Mouse (Mus musculus): ENCODE measurements around the gene Agtpbp1. TPM values are rescaled to one million over a fixed set of nuclear protein-coding genes. Genes with fewer than 3 reads are reported as not detected.

The Agtpbp1 gene
- polyA plus RNA-seq, 1 experiment = 13.5 TPM

GRCm38 (mm10) chr13:59533331-59533730, 51.7 kb downstream of the Agtpbp1 start:
- TF ChIP-seq POLR2A (IDR thresholded peaks at IDR 0.05; ENCODE audit: control insufficient read depth, extremely low read depth, insufficient read depth, low read length, poor library complexity) (no peak), CTCF (IDR thresholded peaks at IDR 0.05; ENCODE audit: borderline replicate concordance, control insufficient read depth, extremely low read depth, insufficient read depth, low read length, poor library complexity) (no peak)
- no peaks in the 10 kb centered on the region for H3K4me1 ChIP-seq (replicated peaks; ENCODE audit: control insufficient read depth, insufficient read depth, low read length)
- 93% methylated on average over 6 of the region's 6 CpGs for WGBS
- DNase-seq = no peak
- no peak overlapping the region for H3K4me3 ChIP-seq (ENCODE audit: control insufficient read depth, insufficient read depth, low read length)
- H3K36me3 ChIP-seq (ENCODE audit: control insufficient read depth, insufficient read depth, low read length) = no peaks in the 10 kb centered on the region; the same call in 1 of the 2 replicates
- H3K27ac ChIP-seq (ENCODE audit: control insufficient read depth, insufficient read depth, low read length) = no peak overlapping the region
- H3K27me3 ChIP-seq (ENCODE audit: control insufficient read depth, insufficient read depth, low read length) = no peaks in the 10 kb centered on the region

- TF ChIP-seq CTCF (IDR thresholded peaks at IDR 0.05; ENCODE audit: borderline replicate concordance, control insufficient read depth, extremely low read depth, insufficient read depth, low read length, poor library complexity) = peak; percentile 25; the same call in 1 of the 2 replicates
- TF ChIP-seq POLR2A (IDR thresholded peaks at IDR 0.05; ENCODE audit: control insufficient read depth, extremely low read depth, insufficient read depth, low read length, poor library complexity) = no peak
- Histone ChIP-seq H3K27ac (ENCODE audit: control insufficient read depth, insufficient read depth, low read length) (no peak overlapping the region), H3K4me1 (replicated peaks; ENCODE audit: control insufficient read depth, insufficient read depth, low read length) (no peaks in the 10 kb centered on the region), H3K4me3 (ENCODE audit: control insufficient read depth, insufficient read depth, low read length) (no peak overlapping the region), H3K36me3 (ENCODE audit: control insufficient read depth, insufficient read depth, low read length) (no peaks in the 10 kb centered on the region; the same call in 1 of the 2 replicates), H3K27me3 (ENCODE audit: control insufficient read depth, insufficient read depth, low read length) (no peaks in the 10 kb centered on the region)
- peak; percentile 38 for DNase-seq
- WGBS = 92% methylated on average over 2 of the region's 2 CpGs
Observed at GRCm38 (mm10) chr13:59531203-59531602, 53.8 kb downstream of the Agtpbp1 start.

- H3K27me3 ChIP-seq (ENCODE audit: control insufficient read depth, insufficient read depth, low read length) = no peaks in the 10 kb centered on the region
- 96% methylated on average over 8 of the region's 8 CpGs for WGBS
- no peak for TF ChIP-seq CTCF (IDR thresholded peaks at IDR 0.05; ENCODE audit: borderline replicate concordance, control insufficient read depth, extremely low read depth, insufficient read depth, low read length, poor library complexity)
- TF ChIP-seq POLR2A (IDR thresholded peaks at IDR 0.05; ENCODE audit: control insufficient read depth, extremely low read depth, insufficient read depth, low read length, poor library complexity) = no peak
- H3K4me3 ChIP-seq (ENCODE audit: control insufficient read depth, insufficient read depth, low read length) = no peak overlapping the region
- no peak for DNase-seq
- no peak overlapping the region for H3K27ac ChIP-seq (ENCODE audit: control insufficient read depth, insufficient read depth, low read length)
- H3K4me1 ChIP-seq (replicated peaks; ENCODE audit: control insufficient read depth, insufficient read depth, low read length) = no peaks in the 10 kb centered on the region
- no peaks in the 10 kb centered on the region; the same call in 1 of the 2 replicates for H3K36me3 ChIP-seq (ENCODE audit: control insufficient read depth, insufficient read depth, low read length)
Observed at GRCm38 (mm10) chr13:59530491-59530890, 54.5 kb downstream of the Agtpbp1 start.

GRCm38 (mm10) chr13:59521271-59522064, 63.6 kb downstream of the Agtpbp1 start:
- 95% methylated on average over 11 of the region's 11 CpGs for WGBS
- TF ChIP-seq POLR2A (IDR thresholded peaks at IDR 0.05; ENCODE audit: control insufficient read depth, extremely low read depth, insufficient read depth, low read length, poor library complexity) (no peak), CTCF (IDR thresholded peaks at IDR 0.05; ENCODE audit: borderline replicate concordance, control insufficient read depth, extremely low read depth, insufficient read depth, low read length, poor library complexity) (no peak)
- no peak for DNase-seq

GRCm38 (mm10) chr13:59520834-59521233, 64.2 kb downstream of the Agtpbp1 start:
- no peaks in the 10 kb centered on the region for H3K4me1 ChIP-seq (replicated peaks; ENCODE audit: control insufficient read depth, insufficient read depth, low read length)
- TF ChIP-seq CTCF (IDR thresholded peaks at IDR 0.05; ENCODE audit: borderline replicate concordance, control insufficient read depth, extremely low read depth, insufficient read depth, low read length, poor library complexity) = no peak
- no peak for TF ChIP-seq POLR2A (IDR thresholded peaks at IDR 0.05; ENCODE audit: control insufficient read depth, extremely low read depth, insufficient read depth, low read length, poor library complexity)
- H3K27ac ChIP-seq (ENCODE audit: control insufficient read depth, insufficient read depth, low read length) = no peak overlapping the region
- H3K4me3 ChIP-seq (ENCODE audit: control insufficient read depth, insufficient read depth, low read length) = no peak overlapping the region
- 0 out of 2 replicates have a peak, but pooled peaks cover 6% of the 10 kb centered on the region for H3K36me3 ChIP-seq (ENCODE audit: control insufficient read depth, insufficient read depth, low read length)
- 95% methylated on average over 2 of the region's 2 CpGs for WGBS
- H3K27me3 ChIP-seq (ENCODE audit: control insufficient read depth, insufficient read depth, low read length) = no peaks in the 10 kb centered on the region
- no peak for DNase-seq

More at GRCm38 (mm10) chr13:59521271-59522064, 63.6 kb downstream of the Agtpbp1 start:
- H3K4me3 ChIP-seq (ENCODE audit: control insufficient read depth, insufficient read depth, low read length) = no peak overlapping the region
- H3K27ac ChIP-seq (ENCODE audit: control insufficient read depth, insufficient read depth, low read length) = no peak overlapping the region
- 0 out of 2 replicates have a peak, but pooled peaks cover 6% of the 10 kb centered on the region for H3K36me3 ChIP-seq (ENCODE audit: control insufficient read depth, insufficient read depth, low read length)
- H3K27me3 ChIP-seq (ENCODE audit: control insufficient read depth, insufficient read depth, low read length) = no peaks in the 10 kb centered on the region
- no peaks in the 10 kb centered on the region for H3K4me1 ChIP-seq (replicated peaks; ENCODE audit: control insufficient read depth, insufficient read depth, low read length)

- 0 out of 2 replicates have a peak, but pooled peaks cover under 1% of the 10 kb centered on the region for H3K36me3 ChIP-seq (ENCODE audit: control insufficient read depth, insufficient read depth, low read length)
- WGBS = 97% methylated on average over 6 of the region's 6 CpGs
Observed at GRCm38 (mm10) chr13:59519479-59519878, 65.5 kb downstream of the Agtpbp1 start.

More at GRCm38 (mm10) chr13:59519479-59519878, 65.5 kb downstream of the Agtpbp1 start:
- Histone ChIP-seq H3K4me1 (replicated peaks; ENCODE audit: control insufficient read depth, insufficient read depth, low read length) (no peaks in the 10 kb centered on the region), H3K27me3 (ENCODE audit: control insufficient read depth, insufficient read depth, low read length) (no peaks in the 10 kb centered on the region), H3K4me3 (ENCODE audit: control insufficient read depth, insufficient read depth, low read length) (no peak overlapping the region), H3K27ac (ENCODE audit: control insufficient read depth, insufficient read depth, low read length) (no peak overlapping the region)
- no peak for TF ChIP-seq CTCF (IDR thresholded peaks at IDR 0.05; ENCODE audit: borderline replicate concordance, control insufficient read depth, extremely low read depth, insufficient read depth, low read length, poor library complexity)
- no peak for TF ChIP-seq POLR2A (IDR thresholded peaks at IDR 0.05; ENCODE audit: control insufficient read depth, extremely low read depth, insufficient read depth, low read length, poor library complexity)
- no peak for DNase-seq
